Mouse (Mus musculus): ENCODE measurements at regions not wholly inside any gene's neighbourhood (a gene's known extent, or its start where the extent isn't known, plus 50 kb on each side); places are given as distances from the start of the nearest gene placed in this dataset.

GRCm38 (mm10) chr17:83093862-83094261 lies 121.2 kb upstream of the Pkdcc start:
- no peak for DNase-seq (ENCODE audit: low spot score)

GRCm38 (mm10) chr17:83096451-83096850 lies 118.6 kb upstream of the Pkdcc start:
- no peak for DNase-seq (ENCODE audit: low spot score)

GRCm38 (mm10) chr17:83097998-83098397 lies 117.1 kb upstream of the Pkdcc start:
- DNase-seq (ENCODE audit: low spot score) = no peak

DNA sequence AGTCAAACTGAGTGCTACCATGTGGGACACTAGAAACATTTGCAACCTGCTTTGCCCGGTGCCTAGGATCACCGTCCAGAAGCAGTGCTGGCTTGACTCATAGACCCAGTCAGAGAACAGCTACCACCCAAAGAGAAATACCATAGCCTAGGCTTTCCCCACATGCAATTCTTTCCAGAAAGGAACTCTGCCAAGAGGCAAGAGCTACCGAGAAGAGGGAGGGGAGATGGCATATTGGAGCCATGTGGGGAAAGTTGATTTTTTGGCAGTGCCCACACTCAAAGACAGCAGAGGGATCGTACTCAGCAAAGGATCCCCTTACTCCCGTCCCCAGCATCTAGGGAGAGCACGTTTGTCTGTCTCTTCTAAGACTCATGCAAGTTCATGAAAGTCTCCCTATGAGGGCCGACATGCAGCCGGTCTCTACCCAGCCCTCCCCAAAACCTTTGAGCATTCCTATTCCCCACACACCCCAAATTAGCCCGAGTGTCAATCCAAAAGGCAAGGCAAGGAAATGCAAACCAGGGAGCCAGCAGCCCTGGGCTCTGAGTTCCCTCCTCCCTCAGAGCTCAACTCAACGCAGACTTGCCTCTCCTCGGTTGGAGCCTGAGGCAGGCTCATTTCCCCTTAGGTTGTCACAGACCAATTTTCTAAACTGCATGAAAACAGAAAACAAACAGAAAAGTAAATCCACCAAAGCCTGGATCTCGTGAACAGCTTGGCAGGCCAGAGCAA lies 116.2 kb upstream of the Pkdcc start:
- DNase-seq (ENCODE audit: low spot score) = no peak

DNA sequence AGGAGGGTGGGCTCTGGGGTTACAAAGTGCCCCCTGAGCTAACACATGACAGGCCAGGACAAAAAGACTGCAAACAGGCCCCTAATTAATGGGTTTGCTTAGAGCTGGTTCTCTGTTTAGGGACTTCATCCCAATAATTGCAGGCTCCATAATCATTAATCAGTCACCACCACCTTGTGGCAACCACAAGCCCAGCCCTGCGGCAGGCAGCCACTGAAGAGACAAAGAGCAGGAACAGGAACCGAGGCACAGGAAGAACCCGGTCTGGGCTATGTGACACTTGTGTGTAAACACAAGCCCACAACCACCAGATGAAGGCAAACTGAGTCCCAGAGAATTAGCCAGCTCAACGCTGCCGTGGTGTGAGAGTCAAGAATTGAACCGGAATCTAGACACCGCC lies 114.1 kb upstream of the Pkdcc start:
- no peak for DNase-seq (ENCODE audit: low spot score)

GRCm38 (mm10) chr17:83101756-83102155 lies 113.3 kb upstream of the Pkdcc start:
- DNase-seq (ENCODE audit: low spot score) = no peak

- DNase-seq (ENCODE audit: low spot score) = no peak
Observed at GRCm38 (mm10) chr17:83102675-83103412, 112.2 kb upstream of the Pkdcc start.

DNA sequence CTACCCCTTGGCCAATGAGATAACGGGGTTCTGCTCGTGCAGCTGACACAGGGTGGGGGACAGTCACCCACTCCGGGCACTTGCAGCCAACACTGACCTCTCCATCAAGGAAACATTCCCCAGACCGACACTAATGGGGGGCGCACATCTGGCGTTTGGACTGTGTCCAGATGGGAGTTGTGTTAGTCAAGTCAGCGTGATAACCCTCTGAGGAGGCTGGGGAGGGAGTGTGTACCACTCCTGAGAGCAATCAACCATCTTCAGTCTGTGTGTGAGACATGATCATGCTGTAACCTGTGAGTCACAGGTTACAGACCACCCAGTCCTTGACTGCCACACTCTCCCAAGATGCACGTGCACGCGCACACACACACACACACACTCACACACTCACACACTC lies 106.9 kb upstream of the Pkdcc start:
- DNase-seq (ENCODE audit: low spot score) = no peak

- no peak for DNase-seq (ENCODE audit: low spot score)
Observed at GRCm38 (mm10) chr17:83109792-83110440, 105.2 kb upstream of the Pkdcc start.

GRCm38 (mm10) chr17:83110556-83110955 lies 104.5 kb upstream of the Pkdcc start:
- DNase-seq (ENCODE audit: low spot score) = no peak

DNA sequence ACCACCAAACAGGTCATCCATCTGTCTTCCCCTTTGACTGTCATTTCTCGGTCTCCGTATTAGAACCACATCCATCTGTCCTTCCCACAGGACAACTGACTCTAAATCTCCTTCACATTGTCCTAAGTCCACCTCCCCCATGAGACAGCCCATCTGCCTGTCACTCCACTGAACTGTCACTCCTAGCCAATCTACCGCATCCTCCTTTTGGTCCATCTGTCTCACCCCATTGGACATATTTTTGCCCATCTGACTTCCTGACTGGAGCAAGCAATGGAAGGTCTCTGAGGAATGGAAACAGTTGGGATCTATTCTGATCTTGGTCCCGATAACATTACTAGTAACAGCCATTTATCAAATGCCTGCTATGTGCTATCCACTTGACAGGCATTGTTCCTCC lies 99.9 kb upstream of the Pkdcc start:
- DNase-seq (ENCODE audit: low spot score) = no peak

GRCm38 (mm10) chr17:83115832-83116480 lies 99.1 kb upstream of the Pkdcc start:
- DNase-seq (ENCODE audit: low spot score) = no peak

GRCm38 (mm10) chr17:83120665-83121232 lies 94.3 kb upstream of the Pkdcc start:
- no peak for DNase-seq (ENCODE audit: low spot score)

- peak; percentile 45 for DNase-seq (ENCODE audit: low spot score)
Observed at GRCm38 (mm10) chr17:83122525-83123280, 92.4 kb upstream of the Pkdcc start.

DNA sequence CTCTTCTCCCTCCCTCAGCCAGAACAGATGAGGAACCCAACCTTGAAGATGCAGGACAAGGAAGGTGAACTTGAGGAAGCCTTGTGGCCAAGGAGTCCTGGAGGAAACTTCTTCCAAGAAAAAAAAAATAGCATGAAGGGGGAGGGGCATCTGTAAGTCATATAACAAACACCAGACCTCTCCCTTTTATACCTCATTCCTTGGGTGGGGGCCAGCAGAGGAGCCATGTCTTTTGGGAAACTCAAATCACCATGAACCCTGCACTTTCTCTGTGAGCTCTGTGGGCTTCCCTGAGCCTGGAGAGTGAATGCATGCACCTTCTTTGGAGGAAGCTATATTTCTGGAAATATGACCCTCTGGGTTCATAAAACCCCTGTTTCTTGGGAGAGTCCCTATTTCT lies 90.0 kb upstream of the Pkdcc start:
- no peak for DNase-seq (ENCODE audit: low spot score)

DNA sequence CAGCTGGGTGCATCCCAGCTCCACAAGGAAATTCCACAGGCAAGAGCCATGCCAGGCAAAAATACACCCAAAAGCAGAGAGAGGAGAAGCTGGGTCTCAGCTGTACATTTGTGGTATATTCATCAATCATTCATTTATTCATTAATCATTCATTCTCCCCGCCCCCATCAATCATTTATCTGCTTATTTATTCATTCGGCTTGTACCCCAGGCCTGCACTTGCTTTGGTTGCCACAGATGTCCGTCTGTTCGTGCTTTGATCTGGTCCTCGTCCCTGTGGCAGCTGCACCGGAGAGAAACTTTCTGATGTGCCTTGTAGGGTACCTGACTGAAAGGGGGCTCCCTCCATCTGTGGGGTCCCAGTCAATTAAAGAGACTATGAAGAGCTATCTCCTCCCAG lies 87.2 kb upstream of the Pkdcc start:
- no peak for DNase-seq (ENCODE audit: low spot score)

DNA sequence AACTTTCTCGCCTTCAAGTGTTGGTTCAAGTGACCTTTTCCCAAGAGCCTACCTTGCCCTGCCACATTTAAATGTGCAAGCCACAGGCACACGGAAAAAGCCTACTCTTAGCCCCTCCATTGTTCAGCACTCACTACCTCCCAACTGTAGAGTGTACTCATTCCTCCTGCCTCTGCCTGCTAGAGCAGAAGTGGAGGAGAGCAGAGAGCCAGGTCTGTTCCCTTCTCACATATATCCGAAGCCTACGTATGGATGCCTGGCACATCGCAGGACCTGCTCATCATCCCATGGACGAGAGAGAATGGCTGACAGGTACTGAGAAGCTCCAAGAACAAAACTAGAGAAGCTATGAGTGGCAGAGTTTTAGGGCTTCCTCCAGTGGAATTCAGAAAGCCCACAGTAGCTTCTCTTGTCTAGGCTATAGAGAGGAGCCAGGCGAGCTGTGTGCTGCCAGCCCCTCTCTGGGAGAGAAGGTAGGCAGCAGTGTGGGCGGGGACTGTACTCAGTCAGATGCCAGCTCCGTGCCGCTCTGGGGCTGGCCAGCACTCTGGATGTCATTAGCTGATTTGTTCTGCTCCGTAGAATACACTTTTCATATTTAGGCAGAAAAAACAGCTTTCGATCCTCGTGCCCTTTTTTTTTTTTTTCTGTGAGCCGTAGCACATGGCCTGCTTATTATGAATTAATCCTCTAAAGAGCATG lies 86.1 kb upstream of the Pkdcc start:
- DNase-seq (ENCODE audit: low spot score) = no peak

- no peak for DNase-seq (ENCODE audit: low spot score)
Observed at GRCm38 (mm10) chr17:83129658-83130057, 85.4 kb upstream of the Pkdcc start.

GRCm38 (mm10) chr17:83133201-83133600 lies 81.9 kb upstream of the Pkdcc start:
- no peak for DNase-seq (ENCODE audit: low spot score)

DNA sequence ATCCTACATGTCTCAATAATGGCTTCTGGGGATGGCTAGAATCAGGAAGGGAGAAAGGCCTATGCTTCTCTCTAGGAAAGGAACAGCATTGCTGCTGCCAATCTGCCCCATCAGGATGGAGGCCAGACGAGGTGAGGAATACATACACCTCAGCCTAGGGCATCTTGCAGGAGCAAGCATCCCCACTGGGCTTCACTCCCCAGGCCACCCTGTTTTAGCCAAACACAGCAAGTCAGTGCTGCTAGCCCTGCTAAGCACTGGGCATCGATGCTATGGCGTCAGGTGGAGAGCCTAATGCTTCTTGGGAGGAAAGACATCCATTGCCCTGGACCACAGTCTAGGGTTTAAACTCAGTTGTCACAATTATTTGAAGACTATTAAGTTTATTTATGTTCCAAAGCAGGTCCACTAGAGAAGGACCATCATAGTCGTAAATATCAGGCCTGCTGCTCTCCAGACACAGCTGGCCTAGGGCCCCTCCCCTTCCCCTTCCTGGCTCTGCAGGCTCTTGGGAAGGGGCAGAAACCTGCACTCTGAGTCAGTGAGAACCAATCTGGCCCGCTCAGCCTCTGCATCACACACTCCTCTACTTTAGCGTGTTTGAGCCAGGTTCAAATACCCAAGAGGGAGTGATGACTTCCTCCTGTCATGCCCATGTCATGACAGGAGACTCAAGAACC lies 79.5 kb upstream of the Pkdcc start:
- no peak for DNase-seq (ENCODE audit: low spot score)

Measured in ovary, postnatal 14 days (tissue).